8 mouse cellular contexts compared by ENCODE assay signal in genomic region chr4:142084936-142085563, GRCm38 (mm10). TPM values are rescaled to one million over a fixed set of nuclear protein-coding genes. Genes with fewer than 3 reads are reported as not detected.
A peak's percentile ranks its signal among the peaks of the same experiment; 100 is the strongest.
DNase-seq lines count a peak whose midpoint lies in the region; ATAC-seq lines count a peak whose summit lies in the region.

No protein-coding gene starts in this region.

- peak overlapping the region; percentile 91 for H3K9ac ChIP-seq in heart, embryonic 13.5 days
- peak overlapping the region; percentile 92 for H3K9ac ChIP-seq in intestine, embryonic 16.5 days (ENCODE audit: low read depth, low read length)
- no peak overlapping the region for H3K9ac ChIP-seq in midbrain, embryonic 12.5 days (replicated peaks)

- peaks cover 43% of the 10 kb centered on the region for H3K4me1 ChIP-seq in heart, embryonic 13.5 days
- H3K4me1 ChIP-seq in brown adipose tissue, adult 24 weeks (ENCODE audit: control insufficient read depth, insufficient read depth, insufficient read length, low read length): peaks cover 4% of the 10 kb centered on the region; the same call in 1 of the 2 replicates
- peaks cover 37% of the 10 kb centered on the region for H3K4me1 ChIP-seq in intestine, embryonic 16.5 days (ENCODE audit: control insufficient read depth, insufficient read depth, low read length)
- H3K4me1 ChIP-seq in midbrain, embryonic 12.5 days: peaks cover 26% of the 10 kb centered on the region

- peak overlapping the region; percentile 91 for H3K27ac ChIP-seq in heart, embryonic 13.5 days (replicated peaks)
- H3K27ac ChIP-seq in brown adipose tissue, adult 24 weeks (replicated peaks; ENCODE audit: low read depth, low read length): no peak overlapping the region
- peak overlapping the region; percentile 97 for H3K27ac ChIP-seq in intestine, embryonic 16.5 days (ENCODE audit: low read length)
- no peak overlapping the region for H3K27ac ChIP-seq in midbrain, embryonic 12.5 days (replicated peaks)

- DNase-seq in heart, postnatal 25 days (ENCODE audit: low spot score): no peak
- DNase-seq in urinary bladder, adult 2 months (ENCODE audit: low spot score): no peak
- no peak for DNase-seq in spleen, postnatal 10 days (ENCODE audit: low spot score in 2 of 2)
- DNase-seq in left cerebral cortex, adult 8-10 months (ENCODE audit: low spot score in 2 of 2): no peak

- H3K36me3 ChIP-seq in heart, embryonic 13.5 days: no peaks in the 10 kb centered on the region
- H3K36me3 ChIP-seq in intestine, embryonic 16.5 days (ENCODE audit: control insufficient read depth, insufficient read depth, low read length): no peaks in the 10 kb centered on the region
- H3K36me3 ChIP-seq in midbrain, embryonic 12.5 days: no peaks in the 10 kb centered on the region

- no peaks in the 10 kb centered on the region for H3K9me3 ChIP-seq in heart, embryonic 13.5 days
- H3K9me3 ChIP-seq in intestine, embryonic 16.5 days (ENCODE audit: control insufficient read depth, low read length): no peaks in the 10 kb centered on the region
- H3K9me3 ChIP-seq in midbrain, embryonic 12.5 days: no peaks in the 10 kb centered on the region

- WGBS in heart, embryonic 13.5 days: 6% methylated on average over 19 of the region's 20 CpGs
- 8% methylated on average over 20 of the region's 20 CpGs for WGBS in intestine, embryonic 16.5 days
- 8% methylated on average over 20 of the region's 20 CpGs for WGBS in midbrain, embryonic 12.5 days

- H3K4me3 ChIP-seq in heart, embryonic 13.5 days: peak overlapping the region; percentile 81
- H3K4me3 ChIP-seq in brown adipose tissue, adult 24 weeks (ENCODE audit: insufficient read depth, low read depth, low read length): peak overlapping the region; percentile 60; the same call in 1 of the 2 replicates
- peak overlapping the region; percentile 83 for H3K4me3 ChIP-seq in intestine, embryonic 16.5 days (ENCODE audit: low read length)
- peak overlapping the region; percentile 65 for H3K4me3 ChIP-seq in midbrain, embryonic 12.5 days

- intact Hi-C loops in heart, postnatal 25 days (cut with DNase I): loop anchor here (5.0 kb wide), 2 partner anchors 43 to 78 kb away; no protein-coding TSS in a partner anchor

- peaks cover 22% of the 10 kb centered on the region for H3K27me3 ChIP-seq in heart, embryonic 13.5 days (replicated peaks)
- H3K27me3 ChIP-seq in intestine, embryonic 16.5 days (replicated peaks; ENCODE audit: control insufficient read depth, insufficient read depth, low read length): no peaks in the 10 kb centered on the region
- H3K27me3 ChIP-seq in midbrain, embryonic 12.5 days: peaks cover 61% of the 10 kb centered on the region

- H3K4me2 ChIP-seq in heart, embryonic 13.5 days: peak overlapping the region; percentile 91
- H3K4me2 ChIP-seq in intestine, embryonic 16.5 days (ENCODE audit: low read depth, low read length): peak overlapping the region; percentile 87
- peak overlapping the region; percentile 98 for H3K4me2 ChIP-seq in midbrain, embryonic 12.5 days (replicated peaks)

- no peak for ATAC-seq in heart, embryonic 13.5 days (ENCODE audit: extremely low read depth, insufficient number of reproducible peaks, low FRiP score, low TSS enrichment)
- ATAC-seq in intestine, embryonic 16.5 days: 0 out of 2 replicates have a peak, but pooled peaks have one; percentile 12
- no peak for ATAC-seq in midbrain, embryonic 12.5 days (ENCODE audit: low FRiP score, low read depth)

RNA-seq across cellular contexts. Expression of gene Tmem51, which starts 0.9 kb away (rescaled TPM):
- polyA plus RNA-seq in heart, embryonic 13.5 days (2015; fragmentation: Nextera tagmentation; extraction: Ambion mirVana): 25.3 and 30.3 TPM in 2 replicates
- 1 to 10 TPM; 7.3 to 8.6 TPM for total RNA-seq in heart, postnatal 25 days (2021)
- 0.91 and 1.8 TPM in 2 replicates for polyA plus RNA-seq in brown adipose tissue, adult 24 weeks (2012; ENCODE audit: insufficient read depth, insufficient read length, missing spikeins)
- polyA plus RNA-seq in intestine, embryonic 16.5 days (2015; fragmentation: Nextera tagmentation; extraction: Ambion mirVana): 160 and 206 TPM in 2 replicates
- 7.7 and 10.9 TPM in 2 replicates for polyA plus RNA-seq in midbrain, embryonic 12.5 days (2016; fragmentation: Nextera tagmentation; extraction: Ambion mirVana)
- polyA plus RNA-seq in urinary bladder, adult 2 months (2012; rRNA removed): 39.8 and 44.9 TPM in 2 replicates
- 1 to 10 TPM; 5.0 to 6.8 (median 5.4) TPM for total RNA-seq in left cerebral cortex, adult 8-10 months (2022)

Comparison
In these comparisons a context has a peak if more than half of its experiments do, and no peak if none do; other contexts are left out.
1. H3K27ac ChIP-seq: peak in heart, embryonic 13.5 days (single experiment) and intestine, embryonic 16.5 days (single experiment); none in brown adipose tissue, adult 24 weeks (single experiment) and midbrain, embryonic 12.5 days (single experiment).
2. Peak in every context shown above with its lines, with median percentiles within 50 percentile points of each other: H3K4me2 ChIP-seq and H3K4me3 ChIP-seq.